Mouse (Mus musculus): ENCODE results near the gene Pcgf2. TPM values are rescaled to one million over a fixed set of nuclear protein-coding genes. Genes with fewer than 3 reads are reported as not detected.
A peak's percentile ranks its signal among the peaks of the same experiment; 100 is the strongest.
"Not testable (repeated sequence)": the region's sequence is repeated elsewhere in the genome, so short reads cannot be mapped to it uniquely, and the experiment has no call there.

The Pcgf2 gene
- polyA plus RNA-seq, 1 experiment from 2014 or later = 21.1 TPM

DNA sequence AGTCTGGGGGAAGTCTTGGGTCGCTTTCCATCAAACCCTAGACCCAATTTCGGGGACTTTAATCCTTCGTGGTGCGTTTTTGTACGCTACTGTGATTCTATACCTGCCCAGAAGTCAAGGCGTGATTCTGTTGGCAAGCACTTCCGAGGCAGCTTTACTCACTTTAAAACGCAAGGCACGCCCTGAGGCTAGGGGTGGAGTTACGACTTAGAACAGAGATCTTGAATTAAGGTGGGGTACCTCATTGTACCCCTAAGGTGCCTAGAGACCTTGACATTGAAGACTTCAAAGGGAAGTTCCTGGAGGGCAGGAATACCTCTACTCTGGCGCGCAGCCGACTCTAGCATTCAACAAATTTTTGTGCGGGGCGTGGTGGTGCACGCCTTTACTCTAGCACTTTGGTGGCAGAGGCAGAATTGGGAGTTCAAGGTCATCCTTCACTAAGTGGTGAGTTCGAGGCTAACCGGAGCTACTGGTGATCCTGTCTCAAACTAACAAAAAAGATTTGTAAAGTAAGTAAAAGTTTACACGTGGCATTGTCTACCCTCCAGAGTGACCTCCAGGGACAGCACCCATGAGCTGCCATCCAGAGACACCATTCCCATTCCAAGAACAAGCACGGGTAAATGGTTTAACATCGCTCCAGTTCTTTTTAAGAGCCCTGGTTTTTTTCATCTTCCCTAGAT is 37.9 kb downstream of the Pcgf2 start:
- Histone ChIP-seq H3K4me2 (replicated peaks) (peak overlapping the region; percentile 85), H3K27ac (no peak overlapping the region), H3K4me1 (peaks cover 46% of the 10 kb centered on the region), H3K9ac (peak overlapping the region; percentile 91; the same call in 1 of the 2 replicates), H3K4me3 (peak overlapping the region; percentile 95), H3K36me3 (peaks cover 20% of the 10 kb centered on the region), H3K27me3 (replicated peaks) (peaks cover 20% of the 10 kb centered on the region), H3K9me3 (no peaks in the 10 kb centered on the region)
- no peak for ATAC-seq (ENCODE audit: low FRiP score, low read depth)
- WGBS = 1% methylated on average over 21 of the region's 21 CpGs

- H3K27ac ChIP-seq = no peak overlapping the region
- peak overlapping the region; percentile 85 for H3K4me2 ChIP-seq (replicated peaks)
- 0% methylated on average over 20 of the region's 20 CpGs for WGBS
- ATAC-seq (ENCODE audit: low FRiP score, low read depth) = no peak
- 0 out of 2 replicates have a peak overlapping the region, but pooled peaks have one; percentile 22 for H3K9ac ChIP-seq
- peak overlapping the region; percentile 22 for H3K4me3 ChIP-seq
- H3K36me3 ChIP-seq = peaks cover 13% of the 10 kb centered on the region
- H3K27me3 ChIP-seq (replicated peaks) = peaks cover 20% of the 10 kb centered on the region
- H3K4me1 ChIP-seq = peaks cover 46% of the 10 kb centered on the region
- no peaks in the 10 kb centered on the region for H3K9me3 ChIP-seq
Measured at GRCm38 (mm10) chr11:97661648-97662133, 38.6 kb downstream of the Pcgf2 start.

DNA sequence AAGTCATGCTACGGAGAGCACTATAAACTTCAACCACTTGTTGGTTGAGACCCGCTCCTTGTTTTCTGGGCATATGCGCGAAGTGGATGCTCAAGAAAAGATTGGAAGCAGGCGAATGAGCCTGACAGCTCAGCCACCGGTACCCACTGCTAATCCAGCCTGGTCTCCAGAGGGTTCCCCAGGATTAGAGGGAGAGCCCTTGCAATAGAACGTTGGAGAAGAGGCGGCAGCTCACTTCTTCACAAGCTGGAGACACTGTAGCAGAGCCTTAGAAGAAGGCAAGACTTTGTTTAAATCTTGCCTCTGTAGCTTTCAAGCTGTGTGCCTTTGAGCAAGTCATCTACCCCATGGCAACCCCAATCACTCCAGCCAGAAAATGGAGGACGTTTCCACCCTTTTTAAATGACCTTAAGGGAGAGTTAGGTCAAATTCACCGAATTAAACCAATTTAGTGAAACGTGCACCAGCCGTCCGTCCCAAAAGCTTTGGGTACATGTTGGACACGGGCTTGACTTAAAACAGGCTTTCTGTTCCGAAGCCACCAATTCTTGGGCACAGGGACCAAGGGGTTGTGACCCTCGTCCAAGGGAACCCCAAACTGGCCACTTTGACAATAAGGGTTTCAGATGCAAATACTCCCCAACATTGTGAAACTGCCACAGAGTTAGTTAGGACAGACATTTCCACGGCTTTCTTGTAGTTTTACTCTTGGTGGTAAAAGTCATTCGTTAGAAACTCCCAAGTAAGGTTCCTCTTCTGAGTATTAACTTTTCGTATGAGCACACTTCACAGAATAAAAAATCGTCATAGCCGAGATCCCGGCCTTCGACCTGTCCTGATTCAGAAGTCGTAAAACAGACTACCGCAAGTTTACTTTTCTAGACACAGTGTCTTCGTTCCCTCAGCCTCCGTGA is 39.3 kb downstream of the Pcgf2 start:
- no peak overlapping the region; the same call in 1 of the 2 replicates for H3K9ac ChIP-seq
- WGBS = 2% methylated on average over 27 of the region's 27 CpGs
- no peaks in the 10 kb centered on the region for H3K9me3 ChIP-seq
- ATAC-seq (ENCODE audit: low FRiP score, low read depth) = no peak
- H3K4me1 ChIP-seq = peaks cover 46% of the 10 kb centered on the region
- H3K36me3 ChIP-seq = peaks cover 7% of the 10 kb centered on the region
- H3K27me3 ChIP-seq (replicated peaks) = peaks cover 20% of the 10 kb centered on the region
- peak overlapping the region; percentile 85 for H3K4me2 ChIP-seq (replicated peaks)
- H3K4me3 ChIP-seq = peak overlapping the region; percentile 71
- no peak overlapping the region for H3K27ac ChIP-seq

GRCm38 (mm10) chr11:97659990-97660714 is 40.1 kb downstream of the Pcgf2 start:
- Histone ChIP-seq H3K9me3 (no peaks in the 10 kb centered on the region), H3K27me3 (replicated peaks) (peaks cover 20% of the 10 kb centered on the region), H3K4me2 (replicated peaks) (peak overlapping the region; percentile 85), H3K36me3 (no peaks in the 10 kb centered on the region), H3K4me3 (peak overlapping the region; percentile 71), H3K27ac (peak overlapping the region; percentile 67; the same call in 1 of the 2 replicates), H3K4me1 (peaks cover 41% of the 10 kb centered on the region), H3K9ac (peak overlapping the region; percentile 87)
- ATAC-seq (ENCODE audit: low FRiP score, low read depth) = peak; percentile 81
- WGBS = under 1% methylated on average over 65 of the region's 78 CpGs

DNA sequence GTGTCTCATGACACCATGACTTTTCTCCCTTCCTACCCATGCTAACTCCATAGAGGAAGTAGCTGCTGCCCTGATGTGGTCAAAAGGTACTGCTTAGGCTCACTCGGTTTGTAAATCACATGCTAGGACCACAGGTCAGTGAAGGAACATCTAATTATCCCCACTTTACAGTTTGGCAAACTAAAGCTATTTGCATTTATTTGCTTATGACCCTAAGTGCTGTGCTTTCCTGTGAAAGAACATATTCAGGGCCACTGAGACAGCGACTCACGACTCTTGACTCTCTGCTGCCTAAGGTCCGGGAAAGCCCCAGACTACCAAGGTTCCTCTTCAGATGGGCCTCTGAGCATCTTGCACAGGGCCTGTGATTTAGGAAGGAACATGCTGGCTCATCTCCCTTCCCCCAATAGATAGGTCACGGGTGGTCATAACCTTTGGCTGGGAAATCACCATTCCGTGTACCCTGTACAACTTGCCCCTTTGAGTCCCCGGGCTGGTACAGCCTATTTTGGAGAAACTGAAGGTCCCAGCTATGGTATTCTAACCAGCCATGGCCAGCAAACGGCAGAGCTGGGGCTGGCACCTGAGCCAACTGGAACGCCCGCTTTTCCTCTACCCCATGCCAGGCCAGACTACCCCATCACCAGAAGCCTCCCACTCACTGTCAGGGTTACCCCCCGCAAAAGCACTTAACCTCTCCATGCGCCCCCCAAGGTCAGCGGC is 40.9 kb downstream of the Pcgf2 start:
- ATAC-seq (ENCODE audit: low FRiP score, low read depth) = no peak; the same call in 1 of the 2 replicates
- H3K27ac ChIP-seq = 0 out of 2 replicates have a peak overlapping the region, but pooled peaks have one; percentile 67
- 9% methylated on average over 13 of the region's 13 CpGs for WGBS

DNA sequence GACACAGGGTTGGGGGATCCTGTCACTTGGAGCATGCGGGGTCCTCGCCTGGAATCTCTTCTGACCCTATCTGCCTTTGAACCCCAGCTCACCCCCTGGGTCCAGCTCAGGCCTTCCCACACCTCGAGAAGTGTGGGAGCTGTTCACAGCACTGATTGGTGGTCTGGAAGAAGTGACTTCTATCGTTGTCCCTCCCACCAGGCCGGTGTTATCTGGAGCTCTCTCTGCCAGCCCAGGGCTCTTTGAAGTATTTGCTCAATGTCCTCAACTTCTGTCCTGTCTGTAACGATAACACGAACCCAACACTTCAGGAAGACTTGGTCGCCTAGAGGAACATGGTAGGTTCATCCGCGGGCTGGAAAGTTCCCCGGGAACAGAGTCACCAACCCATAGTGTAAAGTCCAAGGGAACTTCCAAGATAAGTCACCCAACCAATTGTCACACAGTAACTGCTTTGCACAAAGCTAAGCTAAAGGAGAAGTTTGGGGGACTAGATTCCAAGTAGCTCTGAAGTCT is 41.5 kb downstream of the Pcgf2 start:
- no peak for ATAC-seq (ENCODE audit: low FRiP score, low read depth)
- Histone ChIP-seq H3K36me3 (no peaks in the 10 kb centered on the region), H3K27me3 (replicated peaks) (peaks cover 20% of the 10 kb centered on the region), H3K4me1 (peaks cover 29% of the 10 kb centered on the region), H3K9me3 (no peaks in the 10 kb centered on the region), H3K4me2 (replicated peaks) (peak overlapping the region; percentile 85), H3K27ac (no peak overlapping the region), H3K9ac (no peak overlapping the region; the same call in 1 of the 2 replicates), H3K4me3 (no peak overlapping the region)
- WGBS = 73% methylated on average over 11 of the region's 11 CpGs

More for the DNA sequence above, 40.9 kb downstream of the Pcgf2 start:
- Histone ChIP-seq H3K9me3 (no peaks in the 10 kb centered on the region), H3K27me3 (replicated peaks) (peaks cover 20% of the 10 kb centered on the region), H3K4me2 (replicated peaks) (peak overlapping the region; percentile 85), H3K4me1 (peaks cover 34% of the 10 kb centered on the region), H3K4me3 (peak overlapping the region; percentile 71), H3K36me3 (no peaks in the 10 kb centered on the region), H3K9ac (peak overlapping the region; percentile 87)

- not testable (repeated sequence) for ATAC-seq (ENCODE audit: low FRiP score, low read depth); H3K4me3 ChIP-seq; H3K4me2 ChIP-seq (replicated peaks); H3K36me3 ChIP-seq; H3K9me3 ChIP-seq; H3K9ac ChIP-seq; H3K27ac ChIP-seq
- H3K4me1 ChIP-seq = peaks cover 29% of the 10 kb centered on the region
- WGBS = 91% methylated on average over 6 of the region's 6 CpGs
- H3K27me3 ChIP-seq (replicated peaks) = peaks cover 20% of the 10 kb centered on the region
Measured at GRCm38 (mm10) chr11:97657967-97658366, 42.3 kb downstream of the Pcgf2 start.

DNA sequence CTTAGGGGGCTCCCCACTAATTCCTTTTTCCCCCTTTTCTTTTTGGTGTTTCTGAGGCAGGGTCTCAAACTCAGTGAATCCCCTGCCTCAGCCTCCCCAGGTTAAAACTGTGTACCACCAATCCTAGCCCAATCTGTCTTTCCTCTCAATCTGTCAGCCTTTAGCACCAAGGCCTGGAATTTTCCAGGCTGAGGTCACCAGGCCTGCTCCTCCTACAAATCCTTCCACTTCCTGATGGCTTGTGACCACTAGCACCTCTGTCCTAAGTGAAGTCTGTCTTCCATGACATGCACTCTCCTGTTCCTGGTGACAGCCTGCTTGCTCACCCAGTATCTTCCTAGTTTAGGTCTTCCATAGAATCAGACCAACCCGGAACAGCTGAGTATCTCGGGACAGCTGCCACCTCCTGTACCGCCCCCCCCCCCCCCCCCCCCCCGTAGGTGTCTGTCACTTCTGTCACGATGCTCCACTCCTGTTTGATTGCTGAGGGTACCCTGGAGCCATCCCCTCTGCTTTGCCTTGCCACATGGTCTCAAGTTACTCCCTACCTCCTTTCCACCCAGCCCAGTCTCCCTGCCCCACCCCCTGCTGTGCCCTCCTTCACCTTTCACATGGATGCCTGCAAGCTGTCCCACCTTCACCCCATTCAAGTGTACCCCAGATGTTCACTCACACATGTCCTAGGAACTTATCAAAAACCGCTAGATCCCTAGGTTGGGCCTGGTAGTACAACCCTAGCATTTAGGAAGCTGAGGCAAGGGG is 42.9 kb downstream of the Pcgf2 start:
- Histone ChIP-seq H3K27ac (no peak overlapping the region), H3K27me3 (replicated peaks) (peaks cover 17% of the 10 kb centered on the region), H3K4me2 (replicated peaks) (no peak overlapping the region), H3K4me3 (no peak overlapping the region), H3K9me3 (no peaks in the 10 kb centered on the region), H3K9ac (0 out of 2 replicates have a peak overlapping the region, but pooled peaks have one; percentile 26), H3K36me3 (no peaks in the 10 kb centered on the region), H3K4me1 (peaks cover 25% of the 10 kb centered on the region)
- ATAC-seq (ENCODE audit: low FRiP score, low read depth) = no peak
- WGBS = 29% methylated on average over 6 of the region's 6 CpGs

DNA sequence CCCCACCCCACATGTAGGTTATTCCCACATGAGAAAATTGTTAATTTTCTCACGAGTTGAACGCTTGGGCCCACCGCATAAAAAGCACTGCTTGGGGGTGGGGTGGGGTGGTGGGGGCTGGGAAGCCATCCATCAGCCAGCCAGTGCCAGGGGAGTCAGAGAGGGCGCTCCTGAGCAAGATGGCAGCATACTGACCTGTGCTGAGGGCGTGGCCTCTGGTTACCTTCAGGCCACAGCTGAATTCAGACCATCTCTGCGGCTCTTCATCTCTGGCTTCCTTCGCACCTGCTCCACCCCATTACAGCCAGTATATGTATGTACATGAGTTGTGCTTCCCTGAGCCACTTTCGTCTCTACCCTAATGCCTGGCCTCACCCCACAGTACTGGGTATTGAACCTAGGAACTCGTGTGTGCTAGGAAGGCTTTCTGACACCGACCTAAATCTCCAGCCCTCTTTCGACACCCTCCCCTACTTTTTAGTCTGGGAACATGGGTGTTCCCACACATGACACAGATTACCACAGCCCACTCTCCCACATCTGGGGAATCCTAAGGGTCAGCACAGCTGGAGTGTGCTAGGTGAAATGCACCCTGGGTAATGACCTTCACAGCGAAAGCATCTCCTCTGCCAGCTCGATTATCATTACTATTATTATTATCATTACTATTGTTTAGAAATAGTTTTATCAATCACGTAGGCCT is 43.9 kb downstream of the Pcgf2 start:
- WGBS = 76% methylated on average over 14 of the region's 14 CpGs
- Histone ChIP-seq H3K4me1 (peaks cover 15% of the 10 kb centered on the region), H3K4me2 (replicated peaks) (no peak overlapping the region), H3K27me3 (replicated peaks) (peaks cover 8% of the 10 kb centered on the region; the same call in 1 of the 2 replicates), H3K9me3 (no peaks in the 10 kb centered on the region), H3K27ac (no peak overlapping the region), H3K36me3 (no peaks in the 10 kb centered on the region), H3K9ac (no peak overlapping the region), H3K4me3 (no peak overlapping the region)
- no peak for ATAC-seq (ENCODE audit: low FRiP score, low read depth)

DNA sequence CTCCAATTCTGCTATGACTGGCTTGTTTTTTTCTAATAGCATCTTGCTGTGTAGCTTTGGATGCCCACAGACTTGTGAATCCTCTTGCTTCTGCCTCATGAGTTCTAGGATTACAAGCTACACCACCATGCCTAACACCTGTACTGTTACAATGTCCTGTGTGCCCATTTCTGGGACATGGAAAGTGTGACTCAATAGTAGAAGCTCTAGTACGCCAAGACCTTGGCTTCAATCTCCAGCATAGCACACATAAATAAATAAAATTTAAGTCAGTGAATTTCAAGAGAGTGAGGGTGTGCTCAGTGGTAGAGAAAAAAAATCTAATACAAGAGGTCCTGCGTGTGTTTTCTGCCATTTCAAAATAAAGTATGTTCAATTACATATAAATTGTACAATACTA is 46.1 kb downstream of the Pcgf2 start:
- ATAC-seq (ENCODE audit: low FRiP score, low read depth) = no peak
- H3K27me3 ChIP-seq (replicated peaks) = no peaks in the 10 kb centered on the region
- no peaks in the 10 kb centered on the region for H3K9me3 ChIP-seq
- H3K9ac ChIP-seq = no peak overlapping the region
- H3K36me3 ChIP-seq = no peaks in the 10 kb centered on the region
- peaks cover 1% of the 10 kb centered on the region for H3K4me1 ChIP-seq
- 95% methylated on average over 2 of the region's 2 CpGs for WGBS
- H3K4me3 ChIP-seq = no peak overlapping the region
- H3K27ac ChIP-seq = no peak overlapping the region
- H3K4me2 ChIP-seq (replicated peaks) = no peak overlapping the region
